Mouse (Mus musculus): ENCODE data around the gene Tff1. TPM values are rescaled to one million over a fixed set of nuclear protein-coding genes. Genes with fewer than 3 reads are reported as not detected.

The Tff1 gene
- polyA plus RNA-seq, 1 experiment from 2014 or later = not detected

DNA sequence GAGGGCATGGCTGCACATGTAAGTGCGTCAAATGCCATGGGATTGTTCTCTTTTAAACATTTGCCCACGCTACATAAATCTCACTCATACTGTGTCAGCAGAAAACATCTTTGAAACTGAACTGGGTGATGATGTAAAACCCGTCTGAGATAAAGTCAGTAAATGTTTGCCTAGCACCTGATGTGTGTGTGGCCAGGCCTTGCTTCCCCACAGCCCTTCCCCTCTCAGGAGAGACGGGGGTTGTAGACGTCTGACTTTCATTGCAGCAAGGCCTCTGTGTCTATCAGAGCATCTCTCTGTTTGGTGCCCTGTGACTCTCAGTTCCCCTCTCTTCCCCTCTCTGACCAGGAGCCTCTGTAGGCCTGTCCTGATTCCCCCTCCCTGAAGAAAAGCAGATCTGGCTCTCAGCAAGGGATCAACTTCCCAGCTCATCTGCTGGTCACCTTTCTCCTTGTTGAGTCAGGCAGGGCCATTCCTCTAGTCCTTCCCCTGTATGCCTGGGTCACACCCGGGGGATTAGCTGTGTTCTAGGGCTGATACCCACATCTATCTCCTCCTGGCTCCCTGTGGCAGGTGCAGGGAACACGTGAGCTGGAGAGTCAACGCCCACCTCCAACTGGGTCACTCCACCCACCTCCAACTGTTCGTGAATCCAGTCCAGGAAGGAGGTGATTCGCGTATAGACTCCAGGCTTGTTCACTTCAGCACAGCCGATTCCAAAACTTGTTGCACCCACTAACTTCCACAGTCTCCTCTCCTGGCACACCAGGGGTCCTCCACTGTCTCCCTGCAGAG lies 18.3 kb upstream of the Tff1 start:
- Histone ChIP-seq H3K4me3 (ENCODE audit: control insufficient read depth in 1 of 2, insufficient read depth in 1 of 2, low read depth in 1 of 2, low read length in 2 of 2) (no peak overlapping the region), H3K9ac (ENCODE audit: low read length) (no peak overlapping the region), H3K4me2 (ENCODE audit: low read length) (no peak overlapping the region), H3K4me1 (ENCODE audit: control insufficient read depth in 2 of 2, insufficient read depth in 2 of 2, low read length in 2 of 2) (no peaks in the 10 kb centered on the region), H3K27ac (replicated peaks in 1 of 2; ENCODE audit: control insufficient read depth in 1 of 2, insufficient read depth in 1 of 2, low read depth in 2 of 2, low read length in 2 of 2) (no peak overlapping the region), H3K36me3 (ENCODE audit: control insufficient read depth, insufficient read depth, low read length) (no peaks in the 10 kb centered on the region), H3K9me3 (ENCODE audit: control insufficient read depth, low read length) (0 out of 2 replicates have a peak, but pooled peaks cover 3% of the 10 kb centered on the region), H3K27me3 (ENCODE audit: control insufficient read depth, insufficient read depth, low read length) (no peaks in the 10 kb centered on the region)
- ATAC-seq (ENCODE audit: insufficient number of reproducible peaks, insufficient read depth, low FRiP score, low read depth) = no peak
- WGBS = 62% methylated on average over 12 of the region's 12 CpGs

DNA sequence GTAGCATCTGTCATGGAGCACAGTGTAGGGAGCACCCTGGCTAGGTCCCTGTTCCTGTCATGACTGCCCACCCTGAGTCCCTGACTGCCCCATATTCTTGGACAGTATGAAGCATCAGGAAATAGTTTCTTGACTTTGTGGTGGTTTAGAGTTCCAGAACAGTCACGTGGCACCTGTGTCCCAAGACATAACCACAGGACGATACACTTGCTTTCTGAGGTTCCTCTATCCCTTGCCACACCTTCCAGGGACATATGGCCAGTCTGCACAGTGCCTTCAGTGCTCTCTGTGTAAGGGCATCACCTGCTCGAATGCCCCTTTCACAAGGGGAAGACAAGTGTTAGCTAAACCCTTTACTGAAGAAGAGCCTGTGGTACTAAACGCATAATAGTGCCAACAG lies 16.4 kb upstream of the Tff1 start:
- no peaks in the 10 kb centered on the region for H3K36me3 ChIP-seq (ENCODE audit: control insufficient read depth, insufficient read depth, low read length)
- WGBS = 83% methylated on average over 4 of the region's 4 CpGs
- no peak overlapping the region for H3K9ac ChIP-seq (ENCODE audit: low read length)
- no peaks in the 10 kb centered on the region for H3K9me3 ChIP-seq (ENCODE audit: control insufficient read depth, low read length)
- no peak overlapping the region for H3K4me2 ChIP-seq (ENCODE audit: low read length)
- no peaks in the 10 kb centered on the region for H3K27me3 ChIP-seq (ENCODE audit: control insufficient read depth, insufficient read depth, low read length)
- no peak for ATAC-seq (ENCODE audit: insufficient number of reproducible peaks, insufficient read depth, low FRiP score, low read depth)
- no peaks in the 10 kb centered on the region for H3K4me1 ChIP-seq (ENCODE audit: control insufficient read depth in 2 of 2, insufficient read depth in 2 of 2, low read length in 2 of 2)
- H3K4me3 ChIP-seq (ENCODE audit: control insufficient read depth in 1 of 2, insufficient read depth in 1 of 2, low read depth in 1 of 2, low read length in 2 of 2) = no peak overlapping the region
- H3K27ac ChIP-seq (replicated peaks in 1 of 2; ENCODE audit: control insufficient read depth in 1 of 2, insufficient read depth in 1 of 2, low read depth in 2 of 2, low read length in 2 of 2) = no peak overlapping the region

DNA sequence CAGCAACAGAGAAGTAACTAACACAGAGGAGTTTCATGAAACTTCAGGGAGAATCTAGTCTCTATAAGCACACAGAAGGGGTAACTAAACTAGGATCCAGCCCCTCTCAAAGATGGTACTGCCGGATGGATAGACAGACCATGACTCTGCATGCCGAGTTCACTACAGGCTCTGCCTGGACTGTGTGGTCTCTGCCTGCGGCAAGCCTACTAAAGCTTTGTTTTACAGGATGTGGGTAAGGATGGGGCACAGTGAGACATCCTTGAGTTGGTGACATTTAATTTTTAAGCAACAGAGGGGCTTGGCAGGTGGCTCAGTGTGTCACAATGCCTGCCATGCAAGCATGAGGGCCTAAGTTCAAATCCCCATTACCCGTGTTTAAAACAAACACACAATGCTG lies 11.2 kb upstream of the Tff1 start:
- H3K4me2 ChIP-seq (ENCODE audit: low read length) = no peak overlapping the region
- no peaks in the 10 kb centered on the region for H3K4me1 ChIP-seq (ENCODE audit: control insufficient read depth in 2 of 2, insufficient read depth in 2 of 2, low read length in 2 of 2)
- no peaks in the 10 kb centered on the region for H3K27me3 ChIP-seq (ENCODE audit: control insufficient read depth, insufficient read depth, low read length)
- H3K9ac ChIP-seq (ENCODE audit: low read length) = no peak overlapping the region
- H3K9me3 ChIP-seq (ENCODE audit: control insufficient read depth, low read length) = 0 out of 2 replicates have a peak, but pooled peaks cover 2% of the 10 kb centered on the region
- H3K36me3 ChIP-seq (ENCODE audit: control insufficient read depth, insufficient read depth, low read length) = no peaks in the 10 kb centered on the region
- H3K27ac ChIP-seq (replicated peaks in 1 of 2; ENCODE audit: control insufficient read depth in 1 of 2, insufficient read depth in 1 of 2, low read depth in 2 of 2, low read length in 2 of 2) = no peak overlapping the region
- WGBS = 84% methylated on average over 4 of the region's 4 CpGs
- no peak overlapping the region for H3K4me3 ChIP-seq (ENCODE audit: control insufficient read depth in 1 of 2, insufficient read depth in 1 of 2, low read depth in 1 of 2, low read length in 2 of 2)
- no peak for ATAC-seq (ENCODE audit: insufficient number of reproducible peaks, insufficient read depth, low FRiP score, low read depth)

DNA sequence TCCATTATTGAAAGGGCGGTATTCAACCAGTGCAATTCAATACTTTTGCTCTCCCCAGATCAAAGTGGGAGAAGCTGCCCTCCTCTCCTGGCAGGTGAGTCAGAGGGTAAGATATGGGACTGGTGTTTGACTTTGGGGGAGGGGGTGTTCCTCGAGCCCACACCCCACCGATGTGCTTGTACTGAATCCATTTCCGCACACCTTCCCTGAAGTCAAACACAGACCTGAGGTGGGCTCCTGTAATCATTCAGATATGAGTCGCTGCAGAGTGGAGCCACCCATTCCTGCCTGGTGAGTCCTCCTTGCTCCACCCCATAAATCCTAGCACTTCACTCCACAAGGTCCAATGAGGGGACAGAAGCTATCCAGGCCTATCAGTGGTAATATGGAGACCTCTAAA lies 4.7 kb upstream of the Tff1 start:
- WGBS = 80% methylated on average over 5 of the region's 5 CpGs
- ATAC-seq (ENCODE audit: insufficient number of reproducible peaks, insufficient read depth, low FRiP score, low read depth) = no peak
- Histone ChIP-seq H3K4me1 (ENCODE audit: control insufficient read depth in 2 of 2, insufficient read depth in 2 of 2, low read length in 2 of 2) (no peaks in the 10 kb centered on the region), H3K36me3 (ENCODE audit: control insufficient read depth, insufficient read depth, low read length) (no peaks in the 10 kb centered on the region), H3K9me3 (ENCODE audit: control insufficient read depth, low read length) (0 out of 2 replicates have a peak, but pooled peaks cover 2% of the 10 kb centered on the region), H3K4me2 (ENCODE audit: low read length) (no peak overlapping the region), H3K4me3 (ENCODE audit: control insufficient read depth in 1 of 2, insufficient read depth in 1 of 2, low read depth in 1 of 2, low read length in 2 of 2) (no peak overlapping the region), H3K9ac (ENCODE audit: low read length) (no peak overlapping the region), H3K27me3 (ENCODE audit: control insufficient read depth, insufficient read depth, low read length) (no peaks in the 10 kb centered on the region), H3K27ac (replicated peaks in 1 of 2; ENCODE audit: control insufficient read depth in 1 of 2, insufficient read depth in 1 of 2, low read depth in 2 of 2, low read length in 2 of 2) (no peak overlapping the region)

DNA sequence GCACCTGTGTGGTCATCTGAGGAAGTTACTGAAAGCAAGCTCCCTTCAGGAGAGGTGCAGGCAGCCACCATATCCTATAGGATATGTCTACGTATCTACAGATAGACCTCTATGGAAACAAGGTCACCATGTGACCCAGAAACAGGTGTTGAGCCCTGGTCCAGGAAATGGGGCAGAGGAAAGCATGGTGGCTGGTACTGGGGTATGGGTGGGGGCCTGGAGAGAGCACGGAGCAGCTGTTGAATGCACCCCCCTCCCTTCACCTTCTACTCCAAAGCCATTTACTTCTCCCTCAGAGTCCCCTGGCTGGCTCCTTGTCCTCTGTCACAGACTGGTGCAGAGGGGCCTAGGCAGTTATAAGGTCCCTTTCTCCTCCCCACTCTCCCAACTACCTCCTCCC lies 1.3 kb downstream of the Tff1 start:
- Histone ChIP-seq H3K9me3 (ENCODE audit: control insufficient read depth, low read length) (0 out of 2 replicates have a peak, but pooled peaks cover 3% of the 10 kb centered on the region), H3K36me3 (ENCODE audit: control insufficient read depth, insufficient read depth, low read length) (no peaks in the 10 kb centered on the region), H3K4me2 (ENCODE audit: low read length) (no peak overlapping the region), H3K27ac (replicated peaks in 1 of 2; ENCODE audit: control insufficient read depth in 1 of 2, insufficient read depth in 1 of 2, low read depth in 2 of 2, low read length in 2 of 2) (no peak overlapping the region), H3K4me1 (ENCODE audit: control insufficient read depth in 2 of 2, insufficient read depth in 2 of 2, low read length in 2 of 2) (no peaks in the 10 kb centered on the region), H3K27me3 (ENCODE audit: control insufficient read depth, insufficient read depth, low read length) (no peaks in the 10 kb centered on the region), H3K4me3 (ENCODE audit: control insufficient read depth in 1 of 2, insufficient read depth in 1 of 2, low read depth in 1 of 2, low read length in 2 of 2) (no peak overlapping the region), H3K9ac (ENCODE audit: low read length) (no peak overlapping the region)
- ATAC-seq (ENCODE audit: insufficient number of reproducible peaks, insufficient read depth, low FRiP score, low read depth) = no peak
- 79% methylated on average over 2 of the region's 2 CpGs for WGBS

DNA sequence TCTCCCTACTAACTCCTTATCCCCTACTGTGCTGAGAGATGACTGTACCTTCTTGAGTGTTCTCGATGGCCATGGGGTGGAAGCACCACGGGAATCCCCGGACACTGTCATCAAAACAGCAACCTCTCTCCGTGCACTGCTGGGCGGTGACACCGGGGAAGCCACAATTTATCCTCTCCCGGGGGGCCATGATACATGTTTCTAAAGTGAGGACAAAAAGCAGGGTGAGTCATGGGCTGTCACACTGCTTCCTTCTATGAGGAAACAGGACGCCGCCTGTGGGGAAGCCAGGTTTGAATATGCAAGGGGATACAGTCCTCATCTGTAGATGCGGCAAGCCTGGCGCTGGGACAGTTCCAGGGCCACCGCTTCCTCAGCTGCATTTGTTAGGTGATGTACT lies 2.5 kb downstream of the Tff1 start:
- H3K36me3 ChIP-seq (ENCODE audit: control insufficient read depth, insufficient read depth, low read length) = no peaks in the 10 kb centered on the region
- no peak for ATAC-seq (ENCODE audit: insufficient number of reproducible peaks, insufficient read depth, low FRiP score, low read depth)
- 70% methylated on average over 12 of the region's 12 CpGs for WGBS
- H3K4me1 ChIP-seq (ENCODE audit: control insufficient read depth in 2 of 2, insufficient read depth in 2 of 2, low read length in 2 of 2) = no peaks in the 10 kb centered on the region
- no peak overlapping the region for H3K4me3 ChIP-seq (ENCODE audit: control insufficient read depth in 1 of 2, insufficient read depth in 1 of 2, low read depth in 1 of 2, low read length in 2 of 2)
- 0 out of 2 replicates have a peak, but pooled peaks cover 4% of the 10 kb centered on the region for H3K9me3 ChIP-seq (ENCODE audit: control insufficient read depth, low read length)
- no peak overlapping the region for H3K27ac ChIP-seq (replicated peaks in 1 of 2; ENCODE audit: control insufficient read depth in 1 of 2, insufficient read depth in 1 of 2, low read depth in 2 of 2, low read length in 2 of 2)
- no peak overlapping the region for H3K9ac ChIP-seq (ENCODE audit: low read length)
- H3K4me2 ChIP-seq (ENCODE audit: low read length) = no peak overlapping the region
- no peaks in the 10 kb centered on the region for H3K27me3 ChIP-seq (ENCODE audit: control insufficient read depth, insufficient read depth, low read length)

DNA sequence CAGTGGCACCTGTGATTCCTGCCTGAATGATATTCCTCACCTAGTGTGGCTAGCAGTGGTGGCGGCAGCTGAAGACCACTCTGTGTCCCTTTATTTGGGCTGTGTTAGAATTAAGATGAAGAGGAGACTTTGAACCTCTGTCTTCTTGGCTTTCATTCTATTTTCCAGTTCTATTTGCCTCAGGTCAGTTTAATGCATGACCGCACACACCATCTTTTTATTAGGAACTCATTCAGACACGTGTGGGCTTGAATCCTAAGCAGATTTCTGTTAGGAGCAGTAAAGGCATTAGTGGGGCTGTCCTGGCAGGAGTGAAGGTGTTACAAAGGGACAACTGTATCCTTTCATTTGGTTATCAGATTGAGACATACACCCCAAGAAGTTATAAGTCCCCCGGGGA lies 4.8 kb downstream of the Tff1 start:
- H3K4me1 ChIP-seq (ENCODE audit: control insufficient read depth in 2 of 2, insufficient read depth in 2 of 2, low read length in 2 of 2) = no peaks in the 10 kb centered on the region
- no peak overlapping the region for H3K9ac ChIP-seq (ENCODE audit: low read length)
- H3K9me3 ChIP-seq (ENCODE audit: control insufficient read depth, low read length) = 0 out of 2 replicates have a peak, but pooled peaks cover 4% of the 10 kb centered on the region
- no peak overlapping the region for H3K27ac ChIP-seq (replicated peaks in 1 of 2; ENCODE audit: control insufficient read depth in 1 of 2, insufficient read depth in 1 of 2, low read depth in 2 of 2, low read length in 2 of 2)
- H3K36me3 ChIP-seq (ENCODE audit: control insufficient read depth, insufficient read depth, low read length) = no peaks in the 10 kb centered on the region
- H3K27me3 ChIP-seq (ENCODE audit: control insufficient read depth, insufficient read depth, low read length) = no peaks in the 10 kb centered on the region
- no peak overlapping the region for H3K4me3 ChIP-seq (ENCODE audit: control insufficient read depth in 1 of 2, insufficient read depth in 1 of 2, low read depth in 1 of 2, low read length in 2 of 2)
- ATAC-seq (ENCODE audit: insufficient number of reproducible peaks, insufficient read depth, low FRiP score, low read depth) = no peak
- WGBS = 71% methylated on average over 4 of the region's 4 CpGs
- H3K4me2 ChIP-seq (ENCODE audit: low read length) = no peak overlapping the region

DNA sequence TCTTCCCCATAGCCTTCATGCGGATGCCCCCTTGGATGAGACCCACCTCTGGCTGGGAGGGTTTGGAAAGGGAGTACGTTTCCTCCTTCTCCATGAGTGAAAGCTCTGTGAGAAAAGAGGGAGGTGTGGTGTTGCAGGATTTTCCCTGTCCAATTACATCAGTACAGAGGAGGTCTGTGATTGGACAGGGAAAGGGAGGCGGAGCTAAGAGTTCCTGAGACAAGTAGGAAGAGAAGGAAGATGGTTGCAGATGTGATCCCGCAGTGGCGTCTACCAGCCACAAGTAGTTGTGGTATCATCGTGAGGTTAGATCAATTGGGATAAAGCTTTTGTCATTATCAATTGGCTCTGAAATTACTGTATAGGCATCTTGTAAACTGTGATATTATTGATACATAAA lies 7.2 kb downstream of the Tff1 start:
- Histone ChIP-seq H3K27ac (replicated peaks in 1 of 2; ENCODE audit: control insufficient read depth in 1 of 2, insufficient read depth in 1 of 2, low read depth in 2 of 2, low read length in 2 of 2) (no peak overlapping the region), H3K27me3 (ENCODE audit: control insufficient read depth, insufficient read depth, low read length) (no peaks in the 10 kb centered on the region), H3K4me2 (ENCODE audit: low read length) (no peak overlapping the region), H3K4me1 (ENCODE audit: control insufficient read depth in 2 of 2, insufficient read depth in 2 of 2, low read length in 2 of 2) (no peaks in the 10 kb centered on the region), H3K4me3 (ENCODE audit: control insufficient read depth in 1 of 2, insufficient read depth in 1 of 2, low read depth in 1 of 2, low read length in 2 of 2) (no peak overlapping the region), H3K9me3 (ENCODE audit: control insufficient read depth, low read length) (0 out of 2 replicates have a peak, but pooled peaks cover 4% of the 10 kb centered on the region), H3K36me3 (ENCODE audit: control insufficient read depth, insufficient read depth, low read length) (no peaks in the 10 kb centered on the region), H3K9ac (ENCODE audit: low read length) (no peak overlapping the region)
- WGBS = 73% methylated on average over 6 of the region's 6 CpGs
- ATAC-seq (ENCODE audit: insufficient number of reproducible peaks, insufficient read depth, low FRiP score, low read depth) = no peak
